Mouse (Mus musculus) monocyte, adult 5-6 weeks (primary cell): ENCODE data around the gene Gm3448. TPM values are rescaled to one million over a fixed set of nuclear protein-coding genes. Genes with fewer than 3 reads are reported as not detected.
A peak's percentile ranks its signal among the peaks of the same experiment; 100 is the strongest.
"Not testable (repeated sequence)": the region's sequence is repeated elsewhere in the genome, so short reads cannot be mapped to it uniquely, and the experiment has no call there.

Experiments used
- ATAC-seq: fragments of 153-309, 156-312 bp; replicated peaks from 2 replicates; pipeline ENCODE4 v1.8.0; 2017; ENCODE audit warnings: mild to moderate bottlenecking; ENCODE audit not compliant: low TSS enrichment, insufficient number of reproducible peaks, severe bottlenecking, poor library complexity, low FRiP score
- total RNA-seq: library from RNA; stranded (forward); fragments of 200-1000, 200-491, 200-594 nt; gene quantifications from 3 replicates; pipeline ENCODE4 v1.2.3, GENCODE M21; 2017

Gm3448 gene
- 11.6 to 15.3 TPM (median 14.7 TPM) in 3 replicates for total RNA-seq

- peak; percentile 94 for ATAC-seq
Observed at GRCm38 (mm10) chr17:15041175-15041729, at the start of gene Gm3448, which contains the start of the genes Ermard and Tcte3. Gene Gm3448 (minus strand): TSS chr17:15041537. Gene Ermard (plus strand): TSS chr17:15041208. Gene Tcte3 (minus strand): TSS chr17:15041488.

- no peak for ATAC-seq
Observed at GRCm38 (mm10) chr17:15088591-15089001, 47.3 kb upstream of the Gm3448 start.

GRCm38 (mm10) chr17:15088166-15088565, 46.8 kb upstream of the Gm3448 start:
- ATAC-seq: no peak

- ATAC-seq: no peak
Observed at GRCm38 (mm10) chr17:15085006-15085405, 43.7 kb upstream of the Gm3448 start.

GRCm38 (mm10) chr17:15084226-15084848, 43.0 kb upstream of the Gm3448 start:
- ATAC-seq: no peak

- ATAC-seq: no peak
Observed at GRCm38 (mm10) chr17:15077536-15077935, 36.2 kb upstream of the Gm3448 start.

GRCm38 (mm10) chr17:15075033-15075432, 33.7 kb upstream of the Gm3448 start:
- no peak for ATAC-seq

GRCm38 (mm10) chr17:15072211-15072610, 30.9 kb upstream of the Gm3448 start:
- ATAC-seq: no peak

GRCm38 (mm10) chr17:15069124-15069523, 27.8 kb upstream of the Gm3448 start:
- no peak for ATAC-seq

GRCm38 (mm10) chr17:15068040-15068792, 26.9 kb upstream of the Gm3448 start:
- ATAC-seq: no peak

- ATAC-seq: no peak
Observed at GRCm38 (mm10) chr17:15066911-15067310, 25.6 kb upstream of the Gm3448 start.

GRCm38 (mm10) chr17:15066066-15066465, 24.7 kb upstream of the Gm3448 start:
- ATAC-seq: no peak

GRCm38 (mm10) chr17:15065391-15066024, 24.2 kb upstream of the Gm3448 start:
- ATAC-seq: no peak

- ATAC-seq: no peak
Observed at GRCm38 (mm10) chr17:15060356-15060755, 19.0 kb upstream of the Gm3448 start.

- ATAC-seq: no peak
Observed at GRCm38 (mm10) chr17:15059646-15060045, 18.3 kb upstream of the Gm3448 start.

GRCm38 (mm10) chr17:15058161-15058591, 16.8 kb upstream of the Gm3448 start:
- no peak for ATAC-seq

- ATAC-seq: no peak
Observed at GRCm38 (mm10) chr17:15055925-15056324, 14.6 kb upstream of the Gm3448 start.

- ATAC-seq: not testable (repeated sequence)
Observed at GRCm38 (mm10) chr17:15053829-15054200, 12.5 kb upstream of the Gm3448 start.

- peak; percentile 45; the same call in 1 of the 2 replicates for ATAC-seq
Observed at GRCm38 (mm10) chr17:15053183-15053828, 12.0 kb upstream of the Gm3448 start.
